Mouse (Mus musculus) forebrain, embryonic 13.5 days (tissue): ENCODE data around the gene Slc9a7. TPM values are rescaled to one million over a fixed set of nuclear protein-coding genes. Genes with fewer than 3 reads are reported as not detected.

Source experiments
- ATAC-seq: fragments of 200-750 bp; cut with Nextera tagmentation; 2 replicates; pipeline ENCODE4 v1.8.0; 2017
- H3K27ac ChIP-seq: fragments of 300-500 bp; sonication (generic); 2 replicates; pipeline ENCODE4 v1.5.1; 2015; ENCODE audit warnings: inconsistent platforms, mild to moderate bottlenecking, moderate library complexity
- H3K27me3 ChIP-seq: fragments of 300-500 bp; sonication (generic); 2 replicates; pipeline ENCODE4 v1.6.1; 2015; ENCODE audit warnings: mild to moderate bottlenecking, inconsistent platforms
- H3K36me3 ChIP-seq: fragments of 300-500 bp; sonication (generic); 2 replicates; pipeline ENCODE4 v1.6.1; 2015; ENCODE audit warnings: mild to moderate bottlenecking, inconsistent platforms; ENCODE audit not compliant: poor library complexity, severe bottlenecking
- H3K4me1 ChIP-seq: fragments of 300-500 bp; sonication (generic); 2 replicates; pipeline ENCODE4 v1.6.1; 2015; ENCODE audit warnings: inconsistent platforms
- H3K4me2 ChIP-seq: fragments of 300-500 bp; sonication (generic); 2 replicates; pipeline ENCODE4 v1.6.1; 2015; ENCODE audit warnings: inconsistent platforms, mild to moderate bottlenecking, moderate library complexity
- H3K4me3 ChIP-seq: fragments of 300-500 bp; sonication (generic); 2 replicates; pipeline ENCODE4 v1.5.1; 2015; ENCODE audit warnings: mild to moderate bottlenecking, inconsistent platforms
- H3K9ac ChIP-seq: fragments of 300-500 bp; sonication (generic); 2 replicates; pipeline ENCODE4 v1.6.1; 2015; ENCODE audit warnings: mild to moderate bottlenecking, inconsistent platforms
- H3K9me3 ChIP-seq: fragments of 300-500 bp; sonication (generic); replicated peaks from 2 replicates; pipeline ENCODE4 v1.6.1; 2016; ENCODE audit warnings: inconsistent platforms
- WGBS: fragments of 180-500 bp; shearing (Covaris S2); methylation state at CpG from one replicate; pipeline ENCODE4 v1.1.7; 2015; 5-methylcytosine and 5-hydroxymethylcytosine counted together
- polyA plus RNA-seq: library from polyadenylated mRNA; unstranded; fragments of >200 nt; fragmentation: Nextera tagmentation; extraction: Ambion mirVana; gene quantifications from 2 replicates; pipeline ENCODE4 v1.2.1, GENCODE M21; 2015

Gene Slc9a7
- 2.3 and 3.3 TPM in 2 replicates for polyA plus RNA-seq

GRCm38 (mm10) chrX:20291282-20292039 is at the start of gene Slc9a7:
Slc9a7 (minus strand) TSS chrX:20291807.
- 31% methylated on average over 45 of the region's 65 CpGs for WGBS
- H3K9ac ChIP-seq: peak within 1 kb of the TSS; percentile 72
- peak within 1 kb of the TSS; percentile 59 for H3K4me3 ChIP-seq
- ATAC-seq: peak; percentile 94
- no peaks in the 10 kb centered on the region for H3K27me3 ChIP-seq
- H3K4me1 ChIP-seq: no peaks in the 10 kb centered on the region
- no peaks in the 10 kb centered on the region for H3K9me3 ChIP-seq
- no peak within 1 kb of the TSS for H3K27ac ChIP-seq
- H3K36me3 ChIP-seq: no peaks in the 10 kb centered on the region
- H3K4me2 ChIP-seq: peak within 1 kb of the TSS; percentile 65

DNA sequence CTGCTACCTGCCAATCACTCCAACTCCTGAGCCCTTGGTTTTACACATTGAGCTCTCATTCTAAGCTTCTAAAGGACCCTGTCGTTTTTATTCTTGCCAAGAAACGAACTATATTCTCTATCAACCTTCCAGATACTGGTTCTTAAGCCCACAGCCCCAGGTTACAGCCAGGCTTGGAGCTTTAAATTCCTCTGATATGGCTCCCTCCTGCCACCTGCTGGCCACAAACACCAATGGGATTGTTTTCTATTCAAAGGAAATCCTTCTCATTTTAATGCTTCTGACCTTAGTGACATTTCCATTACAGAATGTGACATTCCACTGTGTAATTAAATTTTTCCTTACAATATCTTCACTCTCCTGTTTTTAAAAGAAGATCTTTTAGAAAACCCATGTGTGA is 44.1 kb upstream of the Slc9a7 start:
- Histone ChIP-seq H3K4me3 (no peak overlapping the region), H3K9ac (no peak overlapping the region), H3K27ac (no peak overlapping the region), H3K36me3 (no peaks in the 10 kb centered on the region), H3K9me3 (no peaks in the 10 kb centered on the region), H3K4me1 (no peaks in the 10 kb centered on the region), H3K4me2 (no peak overlapping the region), H3K27me3 (no peaks in the 10 kb centered on the region)
- WGBS: 20% methylated on average over 2 of the region's 2 CpGs
- ATAC-seq: no peak

DNA sequence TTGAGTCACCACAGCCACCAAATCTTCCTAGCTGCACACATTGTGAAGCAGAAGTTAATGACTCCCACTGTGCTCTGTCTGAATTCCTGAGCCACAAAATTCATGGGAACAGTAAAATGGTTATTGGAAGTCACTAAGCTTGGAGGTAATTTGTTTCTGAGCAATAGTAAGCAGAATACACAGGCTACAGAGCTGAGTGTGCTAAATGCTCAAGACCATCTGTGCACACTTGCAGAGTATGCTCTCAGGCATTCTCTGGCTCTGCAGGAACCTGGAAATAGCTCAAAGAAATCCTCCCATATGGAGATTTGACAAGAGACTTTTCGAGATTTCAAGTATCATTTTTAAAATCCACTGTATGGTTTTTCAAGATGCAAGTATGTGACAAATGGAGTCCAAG is 41.1 kb upstream of the Slc9a7 start:
- Histone ChIP-seq H3K27me3 (no peaks in the 10 kb centered on the region), H3K9ac (no peak overlapping the region), H3K9me3 (no peaks in the 10 kb centered on the region), H3K36me3 (no peaks in the 10 kb centered on the region), H3K4me3 (no peak overlapping the region), H3K4me1 (no peaks in the 10 kb centered on the region), H3K27ac (no peak overlapping the region), H3K4me2 (no peak overlapping the region)
- 88% methylated on average over 1 of the region's 1 CpGs for WGBS
- ATAC-seq: no peak

DNA sequence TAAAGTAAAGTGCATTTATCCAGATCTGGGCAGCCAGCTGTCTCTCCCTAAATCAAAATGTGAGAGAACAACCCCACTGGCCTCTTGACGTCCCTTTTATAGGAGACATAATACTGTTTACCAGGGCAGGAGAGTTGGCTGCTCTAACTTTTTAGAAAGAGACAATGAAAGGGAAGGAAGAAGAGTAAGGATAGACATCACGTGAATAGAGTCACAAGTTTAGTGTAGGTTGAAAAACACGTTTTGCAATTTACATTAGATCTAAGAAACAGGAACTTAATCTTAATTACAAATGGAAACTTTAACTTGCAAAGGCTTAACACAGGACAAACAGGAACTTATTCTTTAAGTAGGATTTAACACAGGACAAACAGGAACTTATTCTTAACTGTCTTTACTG is 15.6 kb upstream of the Slc9a7 start:
- Histone ChIP-seq H3K27me3 (no peaks in the 10 kb centered on the region), H3K4me1 (no peaks in the 10 kb centered on the region), H3K9ac (no peak overlapping the region), H3K4me3 (no peak overlapping the region), H3K4me2 (no peak overlapping the region), H3K36me3 (no peaks in the 10 kb centered on the region), H3K9me3 (no peaks in the 10 kb centered on the region; the same call in 1 of the 2 replicates), H3K27ac (no peak overlapping the region)
- WGBS: 40% methylated on average over 3 of the region's 3 CpGs
- no peak for ATAC-seq

DNA sequence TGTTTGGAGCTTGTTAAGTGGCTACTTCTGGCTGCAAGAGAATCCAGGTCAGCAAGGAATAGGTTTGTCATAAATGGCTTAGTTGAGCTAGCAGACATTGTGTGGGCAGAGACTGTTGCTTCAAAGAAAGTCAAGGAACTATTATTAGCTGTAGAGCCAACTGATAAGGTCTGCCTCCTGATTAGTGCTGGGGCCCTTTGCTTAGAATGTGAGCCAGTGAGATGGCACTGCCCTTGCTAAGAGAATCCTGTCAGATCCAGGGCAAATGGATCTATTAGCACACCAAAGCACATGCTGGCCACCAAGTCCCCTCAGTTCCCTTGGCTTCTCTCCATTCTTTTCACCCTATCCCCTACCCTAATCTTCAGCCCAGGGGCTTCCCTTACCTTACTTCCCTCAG is 14.3 kb upstream of the Slc9a7 start:
- Histone ChIP-seq H3K4me3 (no peak overlapping the region), H3K27me3 (no peaks in the 10 kb centered on the region), H3K9me3 (no peaks in the 10 kb centered on the region; the same call in 1 of the 2 replicates), H3K4me1 (no peaks in the 10 kb centered on the region), H3K27ac (no peak overlapping the region), H3K9ac (no peak overlapping the region), H3K36me3 (no peaks in the 10 kb centered on the region), H3K4me2 (no peak overlapping the region)
- ATAC-seq: no peak

DNA sequence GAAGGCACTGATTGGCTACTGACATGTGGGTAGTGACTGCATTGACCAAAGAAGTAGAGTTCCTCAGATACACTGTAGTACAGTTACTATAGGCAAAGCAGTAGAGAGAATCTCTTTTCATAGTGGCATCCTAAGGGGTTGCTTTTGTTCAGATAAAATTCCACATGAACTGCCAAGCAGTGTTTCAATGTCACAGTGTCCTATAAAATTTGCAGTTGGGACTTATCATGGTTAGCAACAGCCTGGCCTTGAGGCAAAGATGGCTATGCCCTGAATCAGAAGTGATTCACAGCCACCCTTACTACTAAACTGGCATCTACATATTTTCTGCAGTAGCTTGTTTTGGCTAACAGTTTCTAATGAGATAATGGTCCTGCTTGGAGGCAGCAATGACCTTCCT is 11.7 kb upstream of the Slc9a7 start:
- Histone ChIP-seq H3K27me3 (no peaks in the 10 kb centered on the region), H3K36me3 (no peaks in the 10 kb centered on the region), H3K9ac (no peak overlapping the region), H3K4me3 (no peak overlapping the region), H3K9me3 (no peaks in the 10 kb centered on the region; the same call in 1 of the 2 replicates), H3K27ac (no peak overlapping the region), H3K4me1 (no peaks in the 10 kb centered on the region), H3K4me2 (no peak overlapping the region)
- no peak for ATAC-seq

DNA sequence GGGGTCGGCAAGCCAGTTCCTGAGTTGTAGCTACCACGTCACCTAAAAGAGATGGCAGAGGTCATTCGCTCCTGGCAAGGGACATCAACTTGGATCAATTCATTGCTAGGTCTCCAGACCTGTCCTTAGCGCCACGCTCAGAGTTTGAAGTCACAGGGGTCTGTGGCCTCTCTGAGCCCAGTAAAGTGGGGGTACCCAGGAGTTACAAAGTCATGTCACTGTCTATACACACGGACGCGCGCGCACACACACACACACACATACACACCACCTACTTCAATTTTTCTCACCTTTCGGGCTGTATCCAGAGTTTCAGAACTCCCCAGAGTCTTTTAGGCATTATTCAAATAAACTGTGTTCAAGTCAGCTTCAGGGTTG is 422 bp upstream of the Slc9a7 start:
- peak; percentile 50; the same call in 1 of the 2 replicates for ATAC-seq
- Histone ChIP-seq H3K27me3 (no peaks in the 10 kb centered on the region), H3K4me1 (no peaks in the 10 kb centered on the region), H3K4me2 (peak overlapping the region; percentile 65), H3K9me3 (no peaks in the 10 kb centered on the region), H3K27ac (no peak overlapping the region), H3K4me3 (peak overlapping the region; percentile 59), H3K9ac (peak overlapping the region; percentile 72; the same call in 1 of the 2 replicates), H3K36me3 (no peaks in the 10 kb centered on the region)
- WGBS: 27% methylated on average over 10 of the region's 11 CpGs

- peak overlapping the region; percentile 65 for H3K4me2 ChIP-seq
- H3K9ac ChIP-seq: peak overlapping the region; percentile 72; the same call in 1 of the 2 replicates
- H3K27me3 ChIP-seq: no peaks in the 10 kb centered on the region
- no peaks in the 10 kb centered on the region for H3K9me3 ChIP-seq
- peak overlapping the region; percentile 59 for H3K4me3 ChIP-seq
- no peaks in the 10 kb centered on the region for H3K4me1 ChIP-seq
- H3K27ac ChIP-seq: no peak overlapping the region
- H3K36me3 ChIP-seq: no peaks in the 10 kb centered on the region
- ATAC-seq: no peak
- 14% methylated on average over 5 of the region's 5 CpGs for WGBS
Observed at GRCm38 (mm10) chrX:20290715-20291114, 892 bp downstream of the Slc9a7 start.

DNA sequence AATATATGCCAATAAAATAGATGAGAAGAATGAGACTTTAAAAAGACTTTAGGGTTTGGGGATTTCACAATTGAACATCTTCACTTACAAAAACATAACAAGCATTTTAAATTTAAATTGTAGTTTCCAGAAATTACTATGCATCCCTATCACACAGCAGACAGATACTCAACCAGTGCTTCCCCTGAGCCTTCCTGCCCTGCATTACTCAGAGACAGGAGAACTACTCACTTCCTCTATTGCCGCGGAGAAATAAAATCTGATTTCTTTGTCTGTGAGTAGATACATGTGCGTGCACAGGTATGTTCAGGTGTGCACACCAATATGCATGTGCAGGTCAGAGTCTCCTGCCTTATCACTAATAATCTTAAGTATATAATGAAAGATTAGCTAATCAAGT is 2.9 kb downstream of the Slc9a7 start:
- no peaks in the 10 kb centered on the region for H3K27me3 ChIP-seq
- H3K4me2 ChIP-seq: no peak overlapping the region
- no peak for ATAC-seq
- 87% methylated on average over 3 of the region's 3 CpGs for WGBS
- no peaks in the 10 kb centered on the region for H3K4me1 ChIP-seq
- H3K36me3 ChIP-seq: no peaks in the 10 kb centered on the region
- no peak overlapping the region for H3K9ac ChIP-seq
- no peak overlapping the region for H3K4me3 ChIP-seq
- no peak overlapping the region for H3K27ac ChIP-seq
- no peaks in the 10 kb centered on the region for H3K9me3 ChIP-seq

DNA sequence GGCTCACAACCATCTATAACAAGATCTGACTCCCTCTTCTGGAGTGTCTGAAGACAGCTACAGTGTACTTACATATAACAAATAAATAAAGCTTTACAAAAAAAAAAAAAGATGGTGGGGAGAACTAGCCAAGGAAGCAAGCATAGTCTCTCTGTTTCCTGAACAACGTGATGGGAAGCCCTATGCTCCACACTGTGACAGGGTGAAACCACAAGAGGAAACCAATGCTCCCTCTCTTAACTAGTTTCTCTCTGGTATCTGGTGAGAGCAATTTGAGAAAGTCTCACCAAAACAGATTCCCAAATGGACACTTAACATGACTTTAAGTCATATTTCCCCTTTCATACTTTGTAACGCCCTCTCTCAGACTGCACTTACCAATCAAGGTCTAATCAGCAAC is 5.4 kb downstream of the Slc9a7 start:
- no peaks in the 10 kb centered on the region for H3K27me3 ChIP-seq
- H3K27ac ChIP-seq: no peak overlapping the region
- 75% methylated on average over 2 of the region's 2 CpGs for WGBS
- no peak overlapping the region for H3K4me2 ChIP-seq
- H3K4me1 ChIP-seq: no peaks in the 10 kb centered on the region
- H3K4me3 ChIP-seq: no peak overlapping the region
- H3K36me3 ChIP-seq: no peaks in the 10 kb centered on the region
- no peak overlapping the region for H3K9ac ChIP-seq
- H3K9me3 ChIP-seq: no peaks in the 10 kb centered on the region
- no peak for ATAC-seq

DNA sequence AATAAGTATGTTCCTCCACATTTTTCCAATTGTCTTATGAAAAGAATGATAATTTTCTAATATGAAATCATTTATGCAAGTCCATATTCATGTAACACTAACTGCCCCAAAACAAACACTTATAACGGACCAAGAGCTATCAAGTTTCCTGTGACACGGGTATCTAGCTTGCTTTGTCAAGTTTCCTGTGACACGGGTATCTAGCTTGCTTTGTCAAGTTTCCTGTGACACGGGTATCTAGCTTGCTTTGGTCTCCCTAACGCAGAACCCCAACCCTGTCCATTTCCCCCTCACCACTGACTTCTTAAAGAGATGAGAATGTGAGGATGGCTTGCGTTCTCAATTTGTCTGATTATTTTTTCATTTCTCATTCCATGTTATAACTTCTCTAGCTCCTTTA is 12.2 kb downstream of the Slc9a7 start:
- no peak overlapping the region for H3K27ac ChIP-seq
- no peaks in the 10 kb centered on the region for H3K4me1 ChIP-seq
- H3K4me3 ChIP-seq: no peak overlapping the region
- H3K27me3 ChIP-seq: no peaks in the 10 kb centered on the region
- H3K9me3 ChIP-seq: no peaks in the 10 kb centered on the region
- H3K4me2 ChIP-seq: no peak overlapping the region
- H3K9ac ChIP-seq: no peak overlapping the region
- no peak for ATAC-seq
- 85% methylated on average over 6 of the region's 6 CpGs for WGBS
- no peaks in the 10 kb centered on the region for H3K36me3 ChIP-seq

DNA sequence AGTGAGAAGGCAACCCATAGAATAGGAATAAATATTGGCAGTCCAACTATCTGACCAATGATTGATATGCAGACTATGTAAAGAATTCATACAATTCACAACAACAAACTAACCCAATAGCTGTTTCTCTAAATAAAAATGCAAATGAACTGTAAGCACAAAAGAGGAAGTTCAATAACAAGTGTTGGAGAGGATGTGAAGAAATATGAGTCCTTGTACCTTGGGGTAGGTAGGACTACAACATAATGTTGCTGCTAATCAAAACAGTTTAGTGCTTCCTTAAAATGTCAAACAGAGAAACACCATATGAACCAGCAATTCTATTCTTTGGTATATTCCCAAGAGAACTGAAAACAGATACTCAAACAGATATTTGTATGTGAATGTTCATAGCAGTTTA is 17.8 kb downstream of the Slc9a7 start:
- no peak for ATAC-seq
- Histone ChIP-seq H3K9me3 (no peaks in the 10 kb centered on the region), H3K27me3 (no peaks in the 10 kb centered on the region), H3K4me2 (no peak overlapping the region), H3K36me3 (no peaks in the 10 kb centered on the region), H3K4me1 (no peaks in the 10 kb centered on the region), H3K27ac (no peak overlapping the region), H3K9ac (no peak overlapping the region), H3K4me3 (no peak overlapping the region)

DNA sequence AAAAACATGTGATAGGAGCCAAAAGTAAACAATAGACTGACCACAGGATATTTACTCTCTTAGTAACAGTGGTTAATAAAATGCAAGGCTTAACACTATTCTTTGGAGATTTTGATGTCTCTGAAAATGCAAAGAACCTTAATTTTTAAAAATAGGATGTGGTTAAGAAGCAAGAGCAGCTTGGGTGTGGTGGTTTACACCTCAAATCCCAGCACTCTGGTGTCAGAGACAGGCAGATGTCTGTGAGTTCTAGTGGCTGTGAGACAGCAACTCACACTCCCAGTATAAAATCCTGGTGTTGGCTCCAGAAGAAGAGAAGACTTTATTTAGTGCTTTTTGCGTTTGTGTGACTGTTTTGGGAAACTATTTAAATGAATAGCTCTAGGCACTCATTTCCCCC is 19.6 kb downstream of the Slc9a7 start:
- H3K36me3 ChIP-seq: no peaks in the 10 kb centered on the region
- no peak for ATAC-seq
- WGBS: 67% methylated on average over 1 of the region's 1 CpGs
- H3K27me3 ChIP-seq: no peaks in the 10 kb centered on the region
- no peak overlapping the region for H3K27ac ChIP-seq
- no peaks in the 10 kb centered on the region for H3K4me1 ChIP-seq
- H3K9ac ChIP-seq: no peak overlapping the region
- H3K4me2 ChIP-seq: no peak overlapping the region
- no peak overlapping the region for H3K4me3 ChIP-seq
- H3K9me3 ChIP-seq: no peaks in the 10 kb centered on the region
